Mouse (Mus musculus) heart, embryonic 14.5 days (tissue): ENCODE results near the gene Grid1. TPM values are rescaled to one million over a fixed set of nuclear protein-coding genes. Genes with fewer than 3 reads are reported as not detected.

Source experiments
- ATAC-seq: fragments of 200-750 bp; cut with Nextera tagmentation; 2 replicates; pipeline ENCODE4 v1.8.0; 2017; ENCODE audit warnings: low read depth, moderate TSS enrichment; ENCODE audit not compliant: insufficient number of reproducible peaks, insufficient read depth, low FRiP score
- H3K27ac ChIP-seq, 2 experiments: fragments of 200-500 bp in 1 of 2; fragments of 300-500 bp in 1 of 2; sonication (generic) in 1 of 2; replicated peaks in 1 of 2; 2 replicates each; pipeline ENCODE4 v1.5.1; 2012 to 2014; ENCODE audit warnings: low read depth in 2 of 2, low read length in 2 of 2, control low read depth in 1 of 2, mild to moderate bottlenecking in 1 of 2, mixed read lengths in 1 of 2; ENCODE audit not compliant: control insufficient read depth in 1 of 2, insufficient read depth in 1 of 2
- H3K27me3 ChIP-seq: fragments of 300-500 bp; sonication (generic); 2 replicates; pipeline ENCODE4 v1.6.1; 2014; ENCODE audit warnings: mild to moderate bottlenecking, low read length, control low read depth; ENCODE audit not compliant: control insufficient read depth, insufficient read depth
- H3K36me3 ChIP-seq: fragments of 300-500 bp; sonication (generic); 2 replicates; pipeline ENCODE4 v1.6.1; 2014; ENCODE audit warnings: mild to moderate bottlenecking, control low read depth, low read length, mixed read lengths; ENCODE audit not compliant: control insufficient read depth, insufficient read depth
- H3K4me1 ChIP-seq, 2 experiments: fragments of 200-500 bp in 1 of 2; fragments of 300-500 bp in 1 of 2; sonication (generic) in 1 of 2; 2 replicates each; pipeline ENCODE4 v1.6.1; 2012 to 2014; ENCODE audit warnings: low read length in 2 of 2, control low read depth in 1 of 2, mixed read lengths in 1 of 2; ENCODE audit not compliant: control insufficient read depth in 2 of 2, insufficient read depth in 2 of 2
- H3K4me2 ChIP-seq: fragments of 300-500 bp; sonication (generic); 2 replicates; pipeline ENCODE4 v1.6.1; 2014; ENCODE audit warnings: mild to moderate bottlenecking, low read length
- H3K4me3 ChIP-seq, 2 experiments: fragments of 200-500 bp in 1 of 2; fragments of 300-500 bp in 1 of 2; sonication (generic) in 1 of 2; 2 replicates each; pipeline ENCODE4 v1.5.1; 2012 to 2014; ENCODE audit warnings: low read length in 2 of 2, mild to moderate bottlenecking in 2 of 2, control low read depth in 1 of 2, low read depth in 1 of 2, moderate library complexity in 1 of 2; ENCODE audit not compliant: control insufficient read depth in 1 of 2, insufficient read depth in 1 of 2
- H3K9ac ChIP-seq: fragments of 300-500 bp; sonication (generic); 2 replicates; pipeline ENCODE4 v1.6.1; 2014; ENCODE audit warnings: mild to moderate bottlenecking, low read length
- H3K9me3 ChIP-seq: fragments of 300-500 bp; sonication (generic); 2 replicates; pipeline ENCODE4 v1.6.1; 2016; ENCODE audit warnings: low read length, control low read depth; ENCODE audit not compliant: control insufficient read depth
- WGBS: fragments of 180-500 bp; shearing (Covaris S2); extraction: QIAGEN DNeasy Blood & Tissue Kit; methylation state at CpG from one replicate; pipeline ENCODE4 v1.1.7; 2014; 5-methylcytosine and 5-hydroxymethylcytosine counted together
- polyA plus RNA-seq: library from polyadenylated mRNA; unstranded; fragments of >200 nt; fragmentation: Nextera tagmentation; extraction: Ambion mirVana; gene quantifications from 2 replicates; pipeline ENCODE4 v1.2.1, GENCODE M21; 2014

The Grid1 gene
- polyA plus RNA-seq, 1 experiment from 2014 or later: 0.46 TPM

GRCm38 (mm10) chr14:34867266-34867665, 47.4 kb downstream of the Grid1 start:
- Histone ChIP-seq H3K4me2 (no peak overlapping the region), H3K27ac (no peak overlapping the region), H3K4me3 (no peak overlapping the region), H3K36me3 (no peaks in the 10 kb centered on the region), H3K27me3 (no peaks in the 10 kb centered on the region), H3K9ac (no peak overlapping the region), H3K9me3 (no peaks in the 10 kb centered on the region), H3K4me1 (no peaks in the 10 kb centered on the region)
- 17% methylated on average over 5 of the region's 5 CpGs for WGBS
- no peak for ATAC-seq

GRCm38 (mm10) chr14:34868513-34869260, 48.8 kb downstream of the Grid1 start:
- H3K36me3 ChIP-seq: no peaks in the 10 kb centered on the region
- no peak overlapping the region for H3K4me2 ChIP-seq
- no peak overlapping the region for H3K27ac ChIP-seq
- no peak overlapping the region for H3K9ac ChIP-seq
- no peaks in the 10 kb centered on the region for H3K9me3 ChIP-seq
- H3K4me1 ChIP-seq: no peaks in the 10 kb centered on the region
- H3K4me3 ChIP-seq: no peak overlapping the region
- no peaks in the 10 kb centered on the region for H3K27me3 ChIP-seq
- 53% methylated on average over 6 of the region's 6 CpGs for WGBS
- ATAC-seq: no peak

GRCm38 (mm10) chr14:34879996-34880395, 60.1 kb downstream of the Grid1 start:
- no peak overlapping the region for H3K4me2 ChIP-seq
- no peak overlapping the region for H3K27ac ChIP-seq
- H3K27me3 ChIP-seq: peaks cover 14% of the 10 kb centered on the region; the same call in 1 of the 2 replicates
- no peaks in the 10 kb centered on the region for H3K36me3 ChIP-seq
- H3K9me3 ChIP-seq: no peaks in the 10 kb centered on the region
- no peaks in the 10 kb centered on the region for H3K4me1 ChIP-seq
- H3K4me3 ChIP-seq: no peak overlapping the region
- H3K9ac ChIP-seq: no peak overlapping the region
- ATAC-seq: no peak
- WGBS: 31% methylated on average over 6 of the region's 6 CpGs

- Histone ChIP-seq H3K9me3 (no peaks in the 10 kb centered on the region), H3K27me3 (peaks cover 14% of the 10 kb centered on the region; the same call in 1 of the 2 replicates), H3K4me1 (no peaks in the 10 kb centered on the region), H3K36me3 (no peaks in the 10 kb centered on the region), H3K9ac (no peak overlapping the region), H3K4me2 (no peak overlapping the region), H3K4me3 (no peak overlapping the region), H3K27ac (no peak overlapping the region)
- WGBS: 19% methylated on average over 8 of the region's 8 CpGs
- ATAC-seq: no peak
Measured at GRCm38 (mm10) chr14:34880431-34881421, 60.8 kb downstream of the Grid1 start.

- H3K9me3 ChIP-seq: no peaks in the 10 kb centered on the region
- no peak for ATAC-seq
- H3K27ac ChIP-seq: no peak overlapping the region
- 91% methylated on average over 11 of the region's 11 CpGs for whole genome bisulfite sequencing
- no peak overlapping the region for H3K4me3 ChIP-seq
- no peaks in the 10 kb centered on the region for H3K36me3 ChIP-seq
- H3K9ac ChIP-seq: no peak overlapping the region
- H3K4me2 ChIP-seq: no peak overlapping the region
- H3K4me1 ChIP-seq: no peaks in the 10 kb centered on the region
- H3K27me3 ChIP-seq: peaks cover 14% of the 10 kb centered on the region; the same call in 1 of the 2 replicates
Measured at GRCm38 (mm10) chr14:34884194-34884593, 64.3 kb downstream of the Grid1 start.

GRCm38 (mm10) chr14:34884611-34885010, 64.7 kb downstream of the Grid1 start:
- no peak overlapping the region for H3K27ac ChIP-seq
- H3K4me3 ChIP-seq: no peak overlapping the region
- H3K36me3 ChIP-seq: no peaks in the 10 kb centered on the region
- H3K27me3 ChIP-seq: peaks cover 14% of the 10 kb centered on the region; the same call in 1 of the 2 replicates
- no peak for ATAC-seq
- no peak overlapping the region for H3K9ac ChIP-seq
- 86% methylated on average over 3 of the region's 3 CpGs for WGBS
- no peaks in the 10 kb centered on the region for H3K9me3 ChIP-seq
- H3K4me2 ChIP-seq: no peak overlapping the region
- H3K4me1 ChIP-seq: no peaks in the 10 kb centered on the region

GRCm38 (mm10) chr14:34891769-34892532, 72.0 kb downstream of the Grid1 start:
- no peak overlapping the region for H3K9ac ChIP-seq
- no peak overlapping the region for H3K27ac ChIP-seq
- no peak overlapping the region for H3K4me2 ChIP-seq
- no peaks in the 10 kb centered on the region; a peak in 1 of 4 replicates for H3K4me1 ChIP-seq
- no peak overlapping the region for H3K4me3 ChIP-seq
- no peaks in the 10 kb centered on the region for H3K9me3 ChIP-seq
- peaks cover 8% of the 10 kb centered on the region; the same call in 1 of the 2 replicates for H3K27me3 ChIP-seq
- no peaks in the 10 kb centered on the region for H3K36me3 ChIP-seq
- no peak for ATAC-seq
- 7% methylated on average over 6 of the region's 6 CpGs for WGBS
